Mouse (Mus musculus) CH12.LX (cell line): ENCODE results near the gene Eif3c.

Experiments
- BHLHE40 ChIP-seq: IDR thresholded peaks from 2 replicates; pipeline ENCODE4 v1.6.1; 2011; ENCODE audit warnings: mild to moderate bottlenecking, low read depth, low read length, improper control_type of control experiment
- E2F4 ChIP-seq: IDR thresholded peaks from 2 replicates; pipeline ENCODE4 v1.6.1; 2011; ENCODE audit warnings: low read depth, low read length, improper control_type of control experiment; ENCODE audit not compliant: insufficient replicate concordance
- MAFK ChIP-seq: IDR thresholded peaks from 2 replicates; pipeline ENCODE4 v1.6.1; 2011; ENCODE audit warnings: low read length, improper control_type of control experiment; ENCODE audit not compliant: insufficient replicate concordance
- POLR2A ChIP-seq: IDR thresholded peaks from 2 replicates; pipeline ENCODE4 v1.6.1; 2011; ENCODE audit warnings: low read depth, mild to moderate bottlenecking, improper control_type of control experiment, low read length
- USF1 ChIP-seq: IDR thresholded peaks from 2 replicates; pipeline ENCODE4 v1.6.1; 2014; ENCODE audit warnings: low read depth, mild to moderate bottlenecking, inconsistent platforms, low read length, improper control_type of control experiment

DNA sequence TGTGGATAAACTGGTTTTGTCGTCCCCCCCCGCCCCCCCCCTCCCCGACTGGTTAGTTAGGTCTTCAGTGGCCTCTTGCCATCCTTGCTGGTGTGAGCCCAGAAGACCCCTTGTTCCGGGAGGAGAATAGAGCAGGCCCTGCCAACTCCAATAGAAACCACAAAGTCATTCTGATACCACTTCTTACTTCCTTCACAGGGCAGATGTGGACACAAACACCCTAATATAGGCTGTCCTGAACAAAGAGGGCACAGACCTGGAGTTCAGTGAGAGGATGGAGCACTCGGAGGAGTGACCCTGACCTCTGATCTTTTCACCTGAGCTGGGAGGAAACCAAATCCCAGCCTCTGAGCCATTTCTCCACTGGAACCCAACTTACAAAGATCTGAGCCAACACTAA is 35.7 kb upstream of the Eif3c start:
- TF ChIP-seq POLR2A (no peak), BHLHE40 (0 out of 2 replicates have a peak, but pooled peaks have one; percentile 14), MAFK (no peak), E2F4 (no peak), USF1 (no peak)
